Mouse (Mus musculus): ENCODE results near the gene Gpr68. TPM values are rescaled to one million over a fixed set of nuclear protein-coding genes. Genes with fewer than 3 reads are reported as not detected.

Gene Gpr68
- polyA plus RNA-seq, 1 experiment from 2014 or later = 0.56 TPM

GRCm38 (mm10) chr12:100831021-100831420, 77.0 kb downstream of the Gpr68 start:
- Histone ChIP-seq H3K27me3 (replicated peaks; ENCODE audit: control insufficient read depth, insufficient read depth, low read length) (no peaks in the 10 kb centered on the region), H3K9ac (ENCODE audit: low read depth, low read length) (no peak overlapping the region), H3K36me3 (ENCODE audit: control insufficient read depth, insufficient read depth, low read length) (no peaks in the 10 kb centered on the region), H3K4me3 (ENCODE audit: low read length) (no peak overlapping the region), H3K9me3 (ENCODE audit: control insufficient read depth, low read length) (no peaks in the 10 kb centered on the region), H3K27ac (ENCODE audit: low read length) (no peak overlapping the region), H3K4me1 (ENCODE audit: control insufficient read depth, insufficient read depth, low read length) (no peaks in the 10 kb centered on the region), H3K4me2 (ENCODE audit: low read depth, low read length) (no peak overlapping the region)
- 72% methylated on average over 2 of the region's 2 CpGs for WGBS
- ATAC-seq = no peak

Other genes with a start within 250 kb of the Gpr68 start
- 1.7 and 1.9 TPM in 2 replicates for gene Rps6ka5, start 181.2 kb downstream of the Gpr68 start, polyA plus RNA-seq (2015; fragmentation: Nextera tagmentation; extraction: Ambion mirVana)
- gene Dglucy, start 129.1 kb downstream of the Gpr68 start, polyA plus RNA-seq (2015; fragmentation: Nextera tagmentation; extraction: Ambion mirVana) = 2.6 TPM in 2 replicates
- 13.1 and 13.6 TPM in 2 replicates for gene Ccdc88c, start 120.9 kb upstream of the Gpr68 start, polyA plus RNA-seq (2015; fragmentation: Nextera tagmentation; extraction: Ambion mirVana)
- gene Ppp4r3a, start 175.5 kb upstream of the Gpr68 start, polyA plus RNA-seq (2015; fragmentation: Nextera tagmentation; extraction: Ambion mirVana) = 21.9 and 25.8 TPM in 2 replicates